Mouse (Mus musculus): ENCODE results near the gene Ypel4.
"Not testable (repeated sequence)": the region's sequence is repeated elsewhere in the genome, so short reads cannot be mapped to it uniquely, and the experiment has no call there.

- not testable (repeated sequence) for TF ChIP-seq CTCF (IDR thresholded peaks at IDR 0.05; ENCODE audit: control insufficient read depth, insufficient read depth, insufficient read length); MYOG (IDR thresholded peaks at IDR 0.05; ENCODE audit: control insufficient read depth, extremely low read depth, insufficient read length); MAX (IDR thresholded peaks at IDR 0.05); USF1 (IDR thresholded peaks at IDR 0.05; ENCODE audit: low read depth)
Observed at GRCm38 (mm10) chr2:84728191-84728590, 5.7 kb upstream of the Ypel4 start.
